Comparison of ENCODE assay signal across 8 mouse cellular contexts in the genomic region with DNA sequence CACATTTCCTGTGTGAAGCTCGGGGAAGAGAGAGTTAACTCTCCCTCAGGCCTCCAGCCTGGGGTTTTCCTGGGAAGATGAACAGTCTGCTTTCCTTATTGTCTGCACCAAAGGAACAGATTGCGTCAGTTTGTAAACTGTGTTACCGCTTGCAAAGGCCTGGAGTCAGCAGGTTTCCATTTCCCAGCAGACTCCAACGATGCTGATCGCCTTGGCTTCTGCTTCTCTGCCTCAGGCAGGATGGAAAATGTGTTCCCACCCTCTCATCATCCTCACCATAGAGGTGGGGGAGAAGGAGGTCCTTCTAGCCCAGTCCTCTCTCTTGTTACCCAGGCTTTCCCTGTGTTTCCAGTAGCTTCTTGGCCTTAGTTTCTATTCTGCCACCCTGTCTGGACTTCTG. TPM values are rescaled to one million over a fixed set of nuclear protein-coding genes. Genes with fewer than 3 reads are reported as not detected.
DNase-seq lines count a peak whose midpoint lies in the region; ATAC-seq lines count a peak whose summit lies in the region.

No protein-coding gene starts in this region.

- H3K9ac ChIP-seq in lung, embryonic 16.5 days (ENCODE audit: low read length) = no peak overlapping the region
- no peak overlapping the region for H3K9ac ChIP-seq in intestine, embryonic 15.5 days

- no peak overlapping the region for H3K27ac ChIP-seq in lung, embryonic 16.5 days (ENCODE audit: low read length)
- no peak overlapping the region for H3K27ac ChIP-seq in intestine, embryonic 15.5 days

- H3K9me3 ChIP-seq in lung, embryonic 16.5 days (ENCODE audit: control insufficient read depth, low read length) = no peaks in the 10 kb centered on the region
- H3K9me3 ChIP-seq in intestine, embryonic 15.5 days = no peaks in the 10 kb centered on the region

- no peaks in the 10 kb centered on the region for H3K27me3 ChIP-seq in lung, embryonic 16.5 days (ENCODE audit: control insufficient read depth, insufficient read depth, low read depth, low read length)
- no peaks in the 10 kb centered on the region for H3K27me3 ChIP-seq in intestine, embryonic 15.5 days (replicated peaks)

- DNase-seq in cerebellum, postnatal 4 days (ENCODE audit: low spot score in 2 of 2) = no peak
- no peak for DNase-seq in lung, adult 18-20 months
- peak; percentile 37 for DNase-seq in retina, embryonic 14.5 days (ENCODE audit: low spot score)
- no peak for DNase-seq in kidney, postnatal 14 days
- no peak for DNase-seq in thymus, postnatal 0 days (ENCODE audit: low spot score)

- H3K36me3 ChIP-seq in lung, embryonic 16.5 days (ENCODE audit: control insufficient read depth, insufficient read depth, low read length) = no peaks in the 10 kb centered on the region
- H3K36me3 ChIP-seq in intestine, embryonic 15.5 days = no peaks in the 10 kb centered on the region

- H3K4me2 ChIP-seq in lung, embryonic 16.5 days (ENCODE audit: low read depth, low read length) = no peak overlapping the region
- no peak overlapping the region for H3K4me2 ChIP-seq in intestine, embryonic 15.5 days (replicated peaks)

- peak; percentile 38; the same call in 1 of the 2 replicates for ATAC-seq in cerebellum, adult (ENCODE audit: insufficient number of reproducible peaks, low FRiP score, low TSS enrichment)
- ATAC-seq in lung, embryonic 16.5 days (ENCODE audit: low read depth) = peak; percentile 67
- 0 out of 2 replicates have a peak, but pooled peaks have one; percentile 5 for ATAC-seq in intestine, embryonic 15.5 days

- H3K4me3 ChIP-seq in lung, embryonic 16.5 days (ENCODE audit: low read length) = no peak overlapping the region
- no peak overlapping the region for H3K4me3 ChIP-seq in intestine, embryonic 15.5 days (replicated peaks)

- H3K4me1 ChIP-seq in lung, embryonic 16.5 days (replicated peaks; ENCODE audit: control insufficient read depth, insufficient read depth, low read length) = peaks cover 9% of the 10 kb centered on the region
- peaks cover 26% of the 10 kb centered on the region for H3K4me1 ChIP-seq in intestine, embryonic 15.5 days (replicated peaks)

- 40% methylated on average over 5 of the region's 5 CpGs for WGBS in lung, embryonic 16.5 days
- 30% methylated on average over 5 of the region's 5 CpGs for WGBS in intestine, embryonic 15.5 days

RNA-seq across cellular contexts. Expression of gene Lrrc4, which starts 33.1 kb away (rescaled TPM):
- polyA plus RNA-seq in lung, embryonic 16.5 days (2015; fragmentation: Nextera tagmentation; extraction: Ambion mirVana) = 0.19 and 0.45 TPM in 2 replicates
- polyA plus RNA-seq in intestine, embryonic 15.5 days (2015; fragmentation: Nextera tagmentation; extraction: Ambion mirVana) = 0.31 and 0.52 TPM in 2 replicates
- 0.08 and 0.16 TPM in 2 replicates for polyA plus RNA-seq in thymus, postnatal 0 days (2015; fragmentation: Nextera tagmentation; extraction: Ambion mirVana)

Comparison
In these comparisons a context has a peak if more than half of its experiments do, and no peak if none do; other contexts are left out.
1. ATAC-seq: peak in every context shown above with its lines; median percentile 67 in lung, embryonic 16.5 days; 38 in cerebellum, adult; 5 in intestine, embryonic 15.5 days.